Comparison of ENCODE assay signal across 8 mouse cellular contexts in genomic region chr7:81213347-81214152, GRCm38 (mm10). TPM values are rescaled to one million over a fixed set of nuclear protein-coding genes. Genes with fewer than 3 reads are reported as not detected.
DNase-seq lines count a peak whose midpoint lies in the region; ATAC-seq and TF ChIP-seq lines count a peak whose summit lies in the region.

TSS of gene Pde8a (plus strand) at chr7:81213596.

- H3K4me3 ChIP-seq in intestine, postnatal 0 days (ENCODE audit: low read depth, low read length), result peak within 1 kb of the TSS; percentile 65
- H3K4me3 ChIP-seq in macrophage (ENCODE audit: inconsistent target), result peak within 1 kb of the TSS; percentile 47
- H3K4me3 ChIP-seq in stomach, postnatal 0 days (ENCODE audit: low read depth, low read length), result peak within 1 kb of the TSS; percentile 59

- peak within 1 kb of the TSS; percentile 85 for H3K27ac ChIP-seq in intestine, postnatal 0 days (ENCODE audit: low read depth, low read length)
- H3K27ac ChIP-seq in macrophage, result peak within 1 kb of the TSS; percentile 61
- H3K27ac ChIP-seq in stomach, postnatal 0 days (replicated peaks), result peak within 1 kb of the TSS; percentile 85

- peaks cover 45% of the 10 kb centered on the region for H3K79me2 ChIP-seq in macrophage (ENCODE audit: inconsistent target)

- no peaks in the 10 kb centered on the region for H3K36me3 ChIP-seq in intestine, postnatal 0 days (ENCODE audit: control insufficient read depth, insufficient read depth)
- no peaks in the 10 kb centered on the region for H3K36me3 ChIP-seq in macrophage (ENCODE audit: inconsistent target)
- no peaks in the 10 kb centered on the region for H3K36me3 ChIP-seq in stomach, postnatal 0 days (ENCODE audit: control insufficient read depth, insufficient read depth, low read length)

- H3K4me2 ChIP-seq in intestine, postnatal 0 days (replicated peaks; ENCODE audit: low read depth), result peak within 1 kb of the TSS; percentile 80
- peak within 1 kb of the TSS; percentile 69 for H3K4me2 ChIP-seq in stomach, postnatal 0 days (replicated peaks; ENCODE audit: low read depth)

- no peaks in the 10 kb centered on the region; the same call in 1 of the 2 replicates for H3K4me1 ChIP-seq in intestine, postnatal 0 days (replicated peaks; ENCODE audit: control insufficient read depth, insufficient read depth, low read length)
- H3K4me1 ChIP-seq in stomach, postnatal 0 days (replicated peaks; ENCODE audit: control insufficient read depth, insufficient read depth), result no peaks in the 10 kb centered on the region

- TF ChIP-seq CTCF in intestine, postnatal 0 days (IDR thresholded peaks at IDR 0.05; ENCODE audit: low read depth), result no peak
- TF ChIP-seq CTCF in stomach, postnatal 0 days (IDR thresholded peaks at IDR 0.05; ENCODE audit: low read depth), result no peak

- ATAC-seq in intestine, postnatal 0 days, result no peak; the same call in 1 of the 2 replicates
- peak; percentile 32 for ATAC-seq in stomach, postnatal 0 days (ENCODE audit: low FRiP score, low TSS enrichment)

- no peaks in the 10 kb centered on the region for H3K27me3 ChIP-seq in intestine, postnatal 0 days (replicated peaks; ENCODE audit: control insufficient read depth, insufficient read depth, low read length)
- H3K27me3 ChIP-seq in stomach, postnatal 0 days (ENCODE audit: control insufficient read depth, insufficient read depth, low read length), result no peaks in the 10 kb centered on the region; the same call in 1 of the 2 replicates

- intact Hi-C loops in left cerebral cortex, postnatal 25 days (cut with DNase I), result loop anchor here (5.0 kb wide), 2 partner anchors 104 to 129 kb away; no protein-coding TSS in a partner anchor

- TF ChIP-seq EP300 in stomach, postnatal 0 days (optimal IDR thresholded peaks at IDR 0.05), result no peak

- H3K9me3 ChIP-seq in intestine, postnatal 0 days (ENCODE audit: control insufficient read depth), result no peaks in the 10 kb centered on the region
- no peaks in the 10 kb centered on the region for H3K9me3 ChIP-seq in stomach, postnatal 0 days (ENCODE audit: control insufficient read depth, low read length)

- DNase-seq in layer of hippocampus, adult 8-10 months (ENCODE audit: low spot score in 2 of 2), result no peak
- DNase-seq in layer of hippocampus, adult 9-10 months (ENCODE audit: low spot score), result no peak
- no peak for DNase-seq in adrenal gland, adult 8-10 months
- peak; percentile 36 to 63 for DNase-seq in heart, adult 18-20 months
- peak; percentile 52 for DNase-seq in stomach, postnatal 0 days (ENCODE audit: low spot score)
- no peak for DNase-seq in left cerebral cortex, postnatal 25 days (ENCODE audit: low spot score in 2 of 2)

- WGBS in intestine, postnatal 0 days, result under 1% methylated on average over 93 of the region's 128 CpGs
- WGBS in macrophage (ENCODE audit: missing documents), result under 1% methylated on average over 103 of the region's 128 CpGs
- under 1% methylated on average over 80 of the region's 128 CpGs for WGBS in stomach, postnatal 0 days

- peak within 1 kb of the TSS; percentile 58 for H3K9ac ChIP-seq in intestine, postnatal 0 days (ENCODE audit: low read depth, low read length)
- H3K9ac ChIP-seq in stomach, postnatal 0 days (ENCODE audit: low read length), result peak within 1 kb of the TSS; percentile 69

RNA-seq across cellular contexts. Expression of gene Pde8a, which starts in this region (rescaled TPM):
- 10 to 100 TPM; 10.1 to 13.0 (median 11.6) TPM for total RNA-seq in layer of hippocampus, adult 8-10 months (2022)
- total RNA-seq in adrenal gland, adult 8-10 months (2022), result 10 to 100 TPM; 22.3 to 41.0 (median 31.7) TPM
- total RNA-seq in heart, adult 18-20 months (2021), result 10 to 100 TPM; 13.8 to 16.1 TPM
- 3.6 and 3.8 TPM in 2 replicates for polyA plus RNA-seq in intestine, postnatal 0 days (2015; fragmentation: Nextera tagmentation; extraction: Ambion mirVana)
- 10 to 100 TPM; 28.1 to 73.3 (median 48.2) TPM for total RNA-seq in macrophage (2018; cell fraction: chromatin; rRNA removed)
- 10 to 100 TPM; 17.4 to 25.5 (median 20.3) TPM for total RNA-seq in macrophage (2018; cell fraction: cytosol; rRNA removed)
- total RNA-seq in macrophage (2018; cell fraction: nucleus; rRNA removed), result 10 to 100 TPM; 25.9 to 69.3 (median 37.5) TPM
- polyA plus RNA-seq in macrophage (2018), result 18.3 to 37.2 TPM (median 28.5 TPM) in 3 replicates
- polyA plus RNA-seq in stomach, postnatal 0 days (2015; fragmentation: Nextera tagmentation; extraction: Ambion mirVana), result 4.9 and 5.0 TPM in 2 replicates
- 1 to 10 TPM; 5.7 to 6.4 TPM for total RNA-seq in left cerebral cortex, postnatal 25 days (2021)

Comparison
In these comparisons a context has a peak if more than half of its experiments do, and no peak if none do; other contexts are left out.
1. DNase-seq: peak in heart, adult 18-20 months (2 of 2) and stomach, postnatal 0 days (single experiment); none in layer of hippocampus, adult 8-10 months (0 of 2), layer of hippocampus, adult 9-10 months (single experiment), adrenal gland, adult 8-10 months (single experiment) and left cerebral cortex, postnatal 25 days (0 of 2).
2. Peak in every context shown above with its lines, with median percentiles within 50 percentile points of each other: H3K27ac ChIP-seq and H3K4me3 ChIP-seq.